ENCODE assay signal across 25 mouse cellular contexts in genomic region chr5:106420370-106420769, GRCm38 (mm10). TPM values are rescaled to one million over a fixed set of nuclear protein-coding genes. Genes with fewer than 3 reads are reported as not detected.
DNase-seq lines count a peak whose midpoint lies in the region; ATAC-seq lines count a peak whose summit lies in the region.
"Had no signal": no experiment of that assay in that cellular context is flagged by ENCODE, and none has a peak within 500 bp of the region (broad histone marks: within the 10 kb centered on the region; RNA-seq: fewer than 3 reads in every experiment).

No protein-coding gene starts in this region.

- DNase-seq in hindbrain, embryonic 10.5 days (ENCODE audit: low spot score) = no peak
- peak; percentile 19 for DNase-seq in A20 (ENCODE audit: low read depth, low spot score)
- peak; percentile 61 for DNase-seq in cerebellum, adult 11 months
- DNase-seq in cerebellum, postnatal 14 days = peak; percentile 82 to 84
- no peak for DNase-seq in adrenal gland, postnatal 36 days
- no peak for DNase-seq in layer of hippocampus, postnatal 10 days (ENCODE audit: low spot score in 2 of 2)
- DNase-seq: adrenal gland, postnatal 10 days; gastrocnemius, adult 2 months; heart, postnatal 4 days; kidney, adult 11 months; kidney, postnatal 10 days; liver, embryonic 13.5 days; right cerebral cortex, postnatal 14 days; thymus, postnatal 36 days had no signal

- no peak overlapping the region for H3K9ac ChIP-seq in hindbrain, embryonic 15.5 days
- H3K9ac ChIP-seq: heart, embryonic 12.5 days; limb, embryonic 12.5 days; liver, embryonic 13.5 days; lung, embryonic 15.5 days; midbrain, embryonic 15.5 days had no signal

- no peaks in the 10 kb centered on the region for H3K9me3 ChIP-seq in hindbrain, embryonic 15.5 days
- no peaks in the 10 kb centered on the region for H3K9me3 ChIP-seq in hindbrain, embryonic 10.5 days
- H3K9me3 ChIP-seq: heart, embryonic 12.5 days; limb, embryonic 12.5 days; liver, embryonic 13.5 days; lung, embryonic 15.5 days; midbrain, embryonic 15.5 days had no signal

- H3K27ac ChIP-seq in hindbrain, embryonic 15.5 days (replicated peaks) = no peak overlapping the region
- no peak overlapping the region for H3K27ac ChIP-seq in hindbrain, embryonic 10.5 days
- H3K27ac ChIP-seq: gastrocnemius, adult 2 months; layer of hippocampus, adult 2 months; left cerebral cortex, adult 2 months; limb, embryonic 12.5 days; liver, embryonic 13.5 days; lung, embryonic 15.5 days; macrophage; midbrain, embryonic 15.5 days had no signal

- no peak overlapping the region for H3K4me3 ChIP-seq in hindbrain, embryonic 15.5 days
- H3K4me3 ChIP-seq in hindbrain, embryonic 10.5 days = no peak overlapping the region
- H3K4me3 ChIP-seq: gastrocnemius, adult 2 months; heart, embryonic 12.5 days; layer of hippocampus, adult 2 months; left cerebral cortex, adult 2 months; limb, embryonic 12.5 days; liver, embryonic 13.5 days; lung, embryonic 15.5 days; midbrain, embryonic 15.5 days had no signal

- H3K27me3 ChIP-seq in hindbrain, embryonic 15.5 days = no peaks in the 10 kb centered on the region
- H3K27me3 ChIP-seq in hindbrain, embryonic 10.5 days (ENCODE audit: insufficient read depth, poor library complexity, severe bottlenecking) = 0 out of 2 replicates have a peak, but pooled peaks cover 3% of the 10 kb centered on the region
- H3K27me3 ChIP-seq: heart, embryonic 12.5 days; limb, embryonic 12.5 days; liver, embryonic 13.5 days; lung, embryonic 15.5 days; midbrain, embryonic 15.5 days had no signal

- H3K4me1 ChIP-seq in hindbrain, embryonic 15.5 days (replicated peaks) = no peaks in the 10 kb centered on the region
- H3K4me1 ChIP-seq in hindbrain, embryonic 10.5 days (replicated peaks) = 0 out of 2 replicates have a peak, but pooled peaks cover 4% of the 10 kb centered on the region
- H3K4me1 ChIP-seq: heart, embryonic 12.5 days; limb, embryonic 12.5 days; liver, embryonic 13.5 days; lung, embryonic 15.5 days; midbrain, embryonic 15.5 days had no signal

- ATAC-seq in hindbrain, embryonic 15.5 days (ENCODE audit: low FRiP score, low read depth) = 0 out of 2 replicates have a peak, but pooled peaks have one; percentile 63
- ATAC-seq: midbrain, embryonic 15.5 days had no signal

- WGBS in hindbrain, embryonic 15.5 days = 54% methylated on average over 11 of the region's 11 CpGs
- 87% methylated on average over 11 of the region's 11 CpGs for WGBS in hindbrain, embryonic 10.5 days

- peak overlapping the region; percentile 13; the same call in 1 of the 2 replicates for H3K4me2 ChIP-seq in hindbrain, embryonic 15.5 days
- H3K4me2 ChIP-seq: heart, embryonic 12.5 days; limb, embryonic 12.5 days; liver, embryonic 13.5 days; lung, embryonic 15.5 days; midbrain, embryonic 15.5 days had no signal

- no peaks in the 10 kb centered on the region for H3K36me3 ChIP-seq in hindbrain, embryonic 15.5 days
- no peaks in the 10 kb centered on the region for H3K36me3 ChIP-seq in hindbrain, embryonic 10.5 days
- H3K36me3 ChIP-seq: heart, embryonic 12.5 days; limb, embryonic 12.5 days; liver, embryonic 13.5 days; lung, embryonic 15.5 days; midbrain, embryonic 15.5 days had no signal

RNA-seq across cellular contexts. Expression of gene Barhl2, which starts 37.6 kb away (rescaled TPM):
- polyA plus RNA-seq in hindbrain, embryonic 15.5 days (2015; fragmentation: Nextera tagmentation; extraction: Ambion mirVana) = 1.6 and 2.2 TPM in 2 replicates
- polyA plus RNA-seq in hindbrain, embryonic 10.5 days (2016; fragmentation: Nextera tagmentation; extraction: Ambion mirVana) = 1.1 and 1.4 TPM in 2 replicates
- not detected for total RNA-seq in adrenal gland, postnatal 36 days (2021)
- under 1 TPM; 0.46 to 0.51 TPM for total RNA-seq in layer of hippocampus, postnatal 10 days (2021)
- total RNA-seq: adrenal gland, postnatal 10 days; gastrocnemius, adult 2 months; granulocyte monocyte progenitor cell, adult 5-6 weeks; heart, postnatal 4 days; layer of hippocampus, adult 2 months had no signal
- polyA plus RNA-seq: C2C12; embryonic facial prominence, embryonic 14.5 days; heart, embryonic 12.5 days; limb, embryonic 12.5 days; liver, embryonic 13.5 days; lung, embryonic 15.5 days; macrophage had no signal

Comparison
In these comparisons a context has a peak if more than half of its experiments do, and no peak if none do; other contexts are left out.
1. DNase-seq: peak in A20 (single experiment), cerebellum, adult 11 months (single experiment) and cerebellum, postnatal 14 days (2 of 2); none in hindbrain, embryonic 10.5 days (single experiment), adrenal gland, postnatal 36 days (0 of 2) and layer of hippocampus, postnatal 10 days (0 of 2).